Comparison of ENCODE assay signal across 11 mouse cellular contexts in the genomic region with DNA sequence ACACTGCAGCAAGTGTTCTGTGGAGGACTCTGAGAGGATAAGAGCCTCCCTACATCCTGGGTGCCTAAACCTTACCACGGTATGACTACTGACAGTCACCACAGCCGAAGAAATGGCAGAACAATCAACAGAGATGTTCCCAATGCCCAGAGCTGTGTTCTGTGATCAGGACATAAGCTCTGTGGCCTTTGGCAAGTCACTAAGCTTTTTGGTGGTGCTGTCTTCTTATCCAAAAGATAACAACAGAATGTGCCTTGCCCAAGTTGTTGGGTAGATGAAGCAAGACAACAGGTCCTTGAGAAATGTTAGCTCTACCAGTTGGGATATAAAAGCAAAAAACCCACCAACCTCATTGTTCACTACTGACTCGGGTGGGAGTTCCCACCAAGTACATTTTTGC.
"Had no signal": no experiment of that assay in that cellular context is flagged by ENCODE, and none has a peak within 500 bp of the region (broad histone marks: within the 10 kb centered on the region; RNA-seq: fewer than 3 reads in every experiment).

No protein-coding gene starts in this region.

- DNase-seq: kidney, adult 9 months; kidney, postnatal 14 days; kidney, postnatal 4 days; left cerebral cortex, postnatal 4 days; liver, embryonic 13.5 days; lung, adult 2 months; thymus, adult 2 months; thymus, postnatal 14 days; thymus, postnatal 4 days had no signal

- H3K27me3 ChIP-seq: limb, embryonic 13.5 days; liver, embryonic 13.5 days; midbrain, embryonic 13.5 days had no signal

- H3K27ac ChIP-seq: limb, embryonic 13.5 days; liver, embryonic 13.5 days; midbrain, embryonic 13.5 days had no signal

- H3K36me3 ChIP-seq: limb, embryonic 13.5 days; liver, embryonic 13.5 days; midbrain, embryonic 13.5 days had no signal

- H3K9ac ChIP-seq: limb, embryonic 13.5 days; liver, embryonic 13.5 days; midbrain, embryonic 13.5 days had no signal

- H3K4me2 ChIP-seq: limb, embryonic 13.5 days; liver, embryonic 13.5 days; midbrain, embryonic 13.5 days had no signal

- H3K9me3 ChIP-seq: limb, embryonic 13.5 days; liver, embryonic 13.5 days; midbrain, embryonic 13.5 days had no signal

- H3K4me3 ChIP-seq: limb, embryonic 13.5 days; liver, embryonic 13.5 days; midbrain, embryonic 13.5 days had no signal

- H3K4me1 ChIP-seq: limb, embryonic 13.5 days; midbrain, embryonic 13.5 days had no signal

- ATAC-seq: midbrain, embryonic 13.5 days had no signal
